Mouse (Mus musculus) embryonic fibroblast, embryonic 13.5 days (primary cell): ENCODE results near the gene Prpf40b.

Experiments used
- CTCF ChIP-seq: IDR thresholded peaks from 2 replicates; pipeline ENCODE4 v1.5.1; 2011; ENCODE audit warnings: mild to moderate bottlenecking, control low read depth, low read length, moderate library complexity, borderline replicate concordance; ENCODE audit not compliant: insufficient read depth
- POLR2A ChIP-seq: IDR thresholded peaks from 2 replicates; pipeline ENCODE4 v1.6.1; 2011; ENCODE audit warnings: low read depth, mild to moderate bottlenecking, control low read depth, low read length, moderate library complexity

DNA sequence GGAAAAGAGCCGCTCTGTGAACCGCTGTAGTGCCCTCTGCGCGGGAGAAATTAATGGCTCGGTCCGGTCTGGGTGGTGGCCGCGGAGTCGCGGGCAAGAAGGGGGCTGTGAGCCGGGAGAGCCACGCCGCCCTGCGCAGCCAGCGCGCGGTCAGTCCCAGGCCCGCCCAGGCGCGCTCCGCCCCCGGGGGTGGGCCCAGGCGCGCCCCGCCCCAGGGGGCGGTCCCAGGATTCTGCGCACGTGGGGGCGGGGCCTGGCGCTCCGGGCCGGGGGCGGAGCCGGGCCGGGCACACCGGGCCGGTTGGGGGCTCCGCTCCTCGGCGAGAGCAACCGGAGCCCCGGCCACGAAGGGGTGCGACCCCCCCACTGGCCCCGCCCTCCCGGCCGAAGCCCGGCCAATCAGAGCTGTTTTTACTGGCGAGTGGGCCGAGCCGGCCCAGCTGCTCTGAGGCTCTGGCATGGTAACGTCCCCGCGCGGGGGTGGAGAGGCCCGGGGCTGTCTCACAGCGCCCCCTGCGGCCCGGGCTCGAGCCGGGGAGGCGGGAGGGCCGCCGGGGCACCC lies at the start of gene Prpf40b:
- TF ChIP-seq CTCF: no peak
- TF ChIP-seq POLR2A: peak; percentile 81
